Mouse (Mus musculus): ENCODE data around the gene Tspan4.
"Not testable (repeated sequence)": the region's sequence is repeated elsewhere in the genome, so short reads cannot be mapped to it uniquely, and the experiment has no call there.

Tspan4 gene

GRCm38 (mm10) chr7:141439140-141439679 is 35.8 kb upstream of the Tspan4 start:
- no peak for DNase-seq

GRCm38 (mm10) chr7:141439811-141440210 is 35.2 kb upstream of the Tspan4 start:
- DNase-seq: no peak

DNA sequence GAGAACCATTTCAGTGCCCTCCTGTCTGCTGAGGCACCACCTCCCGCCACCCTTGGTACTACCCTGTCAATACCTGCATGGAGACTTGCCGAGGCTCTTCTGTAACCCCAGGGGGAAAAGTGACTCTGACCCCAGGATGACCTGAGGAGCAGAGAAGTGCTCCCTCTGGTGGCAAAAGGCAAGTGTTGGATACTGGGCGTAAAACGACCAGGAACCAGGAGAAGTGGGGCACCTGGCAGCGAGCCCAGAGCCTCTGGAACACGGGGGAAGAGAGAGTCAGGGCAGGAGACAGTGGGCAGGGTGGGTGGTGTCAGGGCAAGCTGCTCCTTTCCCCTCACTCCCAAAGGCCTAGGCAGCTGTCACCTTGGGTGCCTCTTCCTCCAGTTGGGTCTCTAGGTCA is 34.4 kb upstream of the Tspan4 start:
- peak; percentile 76 to 83 for DNase-seq

DNA sequence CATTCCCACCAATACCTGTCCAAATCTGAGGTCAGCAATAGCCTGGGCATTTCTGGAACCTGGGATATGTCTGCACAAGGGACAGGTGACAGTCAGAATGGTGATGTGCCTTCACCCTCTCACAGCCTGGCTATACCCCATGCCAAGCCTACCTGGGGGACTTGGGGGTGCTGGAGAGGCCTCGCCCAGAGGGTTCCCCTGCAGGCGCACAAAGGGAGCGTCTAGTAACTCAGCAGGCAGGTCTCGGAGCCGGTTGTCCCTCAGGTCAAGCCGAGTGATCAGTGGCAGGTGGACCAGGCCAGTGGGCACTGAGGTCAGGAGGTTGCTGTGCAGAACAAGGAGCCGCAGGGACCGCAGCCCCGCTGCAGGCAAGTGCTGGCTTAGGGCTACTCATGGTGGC is 33.6 kb upstream of the Tspan4 start:
- DNase-seq: no peak

- DNase-seq: no peak
These were observed 32.8 kb upstream of the Tspan4 start for GRCm38 (mm10) chr7:141442199-141442598.

GRCm38 (mm10) chr7:141443081-141443821 is 31.8 kb upstream of the Tspan4 start:
- peak in 1 of 2 experiments; percentile 63 for DNase-seq

DNA sequence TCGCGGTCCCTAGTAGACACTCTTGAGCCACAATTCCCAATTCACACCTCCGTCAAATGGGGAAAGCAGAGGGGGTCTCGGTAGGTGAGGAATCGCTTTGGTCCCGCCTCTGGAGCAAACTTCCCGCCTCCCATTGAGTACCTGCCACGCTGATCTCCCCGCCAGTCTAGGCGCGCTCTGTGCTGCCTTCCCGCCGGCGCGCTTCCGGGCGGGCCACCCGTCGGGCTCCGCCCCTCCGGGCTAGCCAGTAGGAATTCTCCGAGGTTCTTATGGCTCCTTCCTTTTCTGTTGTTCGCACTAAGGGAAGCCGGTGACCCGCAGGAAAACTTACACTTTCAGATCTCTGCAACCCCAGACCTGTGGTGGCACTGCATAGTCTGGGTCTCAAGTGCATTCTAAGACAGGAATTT is 31.2 kb upstream of the Tspan4 start, which contains the start of gene Pidd1:
Pidd1 (minus strand) TSS at position 198 of the 410 bp plus-strand sequence.
- DNase-seq: peak; percentile 80 to 87

DNA sequence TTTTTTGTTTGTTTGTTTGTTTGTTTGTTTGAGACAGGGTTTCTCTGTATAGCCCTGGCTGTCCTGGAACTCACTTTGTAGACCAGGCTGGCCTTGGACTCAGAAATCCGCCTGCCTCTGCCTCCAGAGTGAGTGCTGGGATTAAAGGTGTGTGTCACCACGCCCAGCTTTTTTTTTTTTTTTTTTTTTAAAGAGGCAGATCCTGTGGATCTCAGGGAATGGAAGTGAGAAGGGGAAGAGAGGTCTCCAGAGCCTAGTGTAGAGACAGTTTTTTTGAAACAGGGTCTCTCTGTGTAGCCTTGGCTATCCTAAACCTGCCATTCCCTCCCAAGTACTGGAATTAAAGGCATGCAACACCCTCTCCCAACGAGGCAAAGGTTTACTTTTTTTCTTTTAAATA is 28.7 kb upstream of the Tspan4 start:
- not testable (repeated sequence) for DNase-seq

DNA sequence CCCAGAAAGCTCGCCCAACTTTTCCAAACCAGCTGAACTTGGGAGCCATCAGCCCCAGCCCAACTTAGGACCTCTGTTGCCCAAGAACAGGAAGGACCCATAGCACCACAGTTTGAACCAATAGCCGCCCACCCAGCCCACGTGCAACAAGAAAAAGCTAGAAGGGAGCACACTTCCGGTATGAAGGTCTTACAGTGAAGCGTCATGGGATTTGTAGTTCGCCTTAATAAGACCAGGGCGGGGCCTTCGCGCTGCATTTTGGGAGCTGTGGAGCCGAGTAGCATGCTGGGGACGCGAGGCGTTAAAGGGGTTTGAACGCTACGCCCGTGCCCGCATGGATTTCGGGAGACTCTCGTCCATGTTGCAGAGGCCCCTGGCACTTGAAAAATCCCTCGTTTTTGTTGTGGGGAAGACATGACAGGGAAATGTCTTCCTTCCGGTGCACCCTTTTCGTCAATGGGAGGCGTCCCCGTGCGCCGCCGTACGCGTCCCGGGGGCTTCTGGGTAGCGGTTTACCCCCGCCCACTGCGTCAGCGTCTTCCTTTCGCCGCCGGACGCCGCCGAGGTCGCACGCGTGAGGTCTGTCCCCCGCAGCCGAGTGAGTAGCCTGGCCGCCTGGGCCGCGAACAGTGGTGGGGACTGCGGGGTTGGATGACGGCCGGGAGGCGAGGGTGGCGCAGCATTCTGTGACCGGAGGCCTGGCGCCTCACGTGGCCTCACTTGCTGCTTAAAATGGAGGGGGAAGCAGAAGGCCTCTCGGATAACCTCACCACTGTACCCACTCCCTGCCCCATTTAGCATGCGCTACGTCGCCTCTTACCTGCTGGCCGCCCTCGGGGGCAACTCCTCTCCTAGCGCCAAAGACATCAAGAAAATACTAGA is 27.7 kb upstream of the Tspan4 start, which contains the start of gene Rplp2:
Rplp2 (plus strand) TSS at position 261 of the 882 bp plus-strand sequence.
- DNase-seq: peak; percentile 94 to 97

GRCm38 (mm10) chr7:141451928-141452327 is 23.1 kb upstream of the Tspan4 start:
- DNase-seq: no peak

DNA sequence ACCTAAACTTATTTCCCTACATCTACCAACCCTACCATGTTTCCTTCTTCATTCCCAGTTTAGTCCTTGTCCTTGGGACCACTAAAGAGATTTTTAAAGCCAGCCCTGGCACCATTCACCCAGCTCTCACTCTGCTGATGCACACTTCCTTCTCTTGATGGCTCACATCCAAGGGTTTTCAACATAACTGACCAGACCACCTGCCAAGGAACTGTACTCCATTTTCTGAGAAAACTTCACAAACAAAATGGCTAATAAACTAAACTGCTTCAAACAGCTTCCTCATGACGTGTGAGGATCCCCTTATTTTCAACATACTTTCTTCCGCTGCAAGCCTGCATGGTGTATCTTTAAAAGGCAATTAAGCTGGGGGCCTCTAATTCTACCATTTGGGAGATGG is 21.4 kb upstream of the Tspan4 start:
- DNase-seq: no peak

GRCm38 (mm10) chr7:141454967-141455551 is 20.0 kb upstream of the Tspan4 start, which contains the start of gene Pnpla2:
TSS of gene Pnpla2 (plus strand) at chr7:141455198.
- peak; percentile 98 to 99 for DNase-seq

DNA sequence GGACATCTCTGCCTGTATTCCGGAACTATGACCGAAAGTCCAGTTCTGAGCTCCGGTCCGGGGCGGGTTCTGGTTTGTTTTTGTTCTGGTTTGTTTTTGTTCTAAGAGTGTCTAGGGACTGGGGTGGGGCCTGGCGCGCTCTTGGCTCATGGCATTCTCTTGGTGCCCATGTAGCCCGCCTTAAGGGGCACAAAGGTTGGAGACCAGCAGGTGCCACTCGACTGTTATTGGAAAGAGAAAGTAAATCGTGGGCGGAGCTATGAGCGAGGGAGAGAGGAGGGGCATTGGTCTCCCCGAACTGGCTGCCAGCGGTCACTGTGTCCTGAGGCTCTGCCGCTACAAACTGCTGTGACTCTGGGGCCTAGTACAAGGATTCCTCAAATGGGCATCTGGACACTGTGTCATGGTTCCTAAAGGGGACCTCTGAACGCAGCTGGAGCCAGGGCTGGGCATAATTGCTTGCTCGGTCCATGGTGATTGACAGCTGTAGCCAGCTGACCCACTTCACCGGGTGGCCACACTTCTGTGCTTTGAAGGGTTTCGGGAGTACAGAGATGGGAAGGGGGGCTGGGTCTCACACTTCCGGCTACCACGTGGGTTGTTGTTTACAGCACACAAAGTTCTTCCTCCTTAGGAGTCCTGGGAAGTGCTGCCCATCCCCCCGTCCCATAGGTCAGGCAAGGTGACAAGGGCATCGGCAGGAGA is 19.3 kb upstream of the Tspan4 start:
- DNase-seq: peak; percentile 74 to 84

GRCm38 (mm10) chr7:141456739-141457138 is 18.3 kb upstream of the Tspan4 start:
- DNase-seq: no peak

DNA sequence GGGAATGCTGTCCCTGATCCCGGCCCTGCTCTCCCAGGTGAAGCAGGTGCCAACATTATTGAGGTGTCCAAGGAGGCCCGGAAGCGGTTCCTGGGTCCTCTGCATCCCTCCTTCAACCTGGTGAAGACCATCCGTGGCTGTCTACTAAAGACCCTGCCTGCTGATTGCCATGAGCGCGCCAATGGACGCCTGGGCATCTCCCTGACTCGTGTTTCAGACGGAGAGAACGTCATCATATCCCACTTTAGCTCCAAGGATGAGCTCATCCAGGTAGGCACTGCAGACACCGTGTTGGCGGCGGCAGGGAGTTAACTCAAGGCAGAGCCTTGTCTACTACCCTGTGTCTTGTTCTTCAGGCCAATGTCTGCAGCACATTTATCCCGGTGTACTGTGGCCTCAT is 17.8 kb upstream of the Tspan4 start:
- no peak for DNase-seq

GRCm38 (mm10) chr7:141457986-141458660 is 16.9 kb upstream of the Tspan4 start:
- DNase-seq: peak; percentile 74 to 80

- no peak for DNase-seq
These were observed 16.4 kb upstream of the Tspan4 start for GRCm38 (mm10) chr7:141458661-141459060.

GRCm38 (mm10) chr7:141459301-141459711 is 15.7 kb upstream of the Tspan4 start:
- DNase-seq: no peak

DNA sequence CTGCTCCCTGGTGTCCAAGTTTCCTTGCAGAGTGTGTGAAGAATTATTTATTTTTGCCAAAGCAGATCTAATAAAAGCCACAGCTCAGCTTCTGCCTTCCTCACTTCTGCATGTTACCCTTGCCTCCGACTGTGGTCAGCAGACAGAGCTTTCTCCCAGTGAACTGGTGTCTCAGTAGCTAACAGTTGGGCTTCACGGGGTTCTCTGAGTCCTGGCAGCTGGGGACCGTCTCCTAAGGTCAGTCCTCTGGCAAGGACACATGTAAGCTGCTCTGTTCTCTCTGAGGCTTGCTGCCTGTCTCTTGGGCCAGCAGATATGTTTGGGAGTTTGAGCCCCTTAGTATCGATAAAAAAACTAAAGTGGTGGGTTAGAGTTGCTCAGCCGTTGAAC is 15.0 kb upstream of the Tspan4 start:
- DNase-seq: peak; percentile 52 to 60

DNA sequence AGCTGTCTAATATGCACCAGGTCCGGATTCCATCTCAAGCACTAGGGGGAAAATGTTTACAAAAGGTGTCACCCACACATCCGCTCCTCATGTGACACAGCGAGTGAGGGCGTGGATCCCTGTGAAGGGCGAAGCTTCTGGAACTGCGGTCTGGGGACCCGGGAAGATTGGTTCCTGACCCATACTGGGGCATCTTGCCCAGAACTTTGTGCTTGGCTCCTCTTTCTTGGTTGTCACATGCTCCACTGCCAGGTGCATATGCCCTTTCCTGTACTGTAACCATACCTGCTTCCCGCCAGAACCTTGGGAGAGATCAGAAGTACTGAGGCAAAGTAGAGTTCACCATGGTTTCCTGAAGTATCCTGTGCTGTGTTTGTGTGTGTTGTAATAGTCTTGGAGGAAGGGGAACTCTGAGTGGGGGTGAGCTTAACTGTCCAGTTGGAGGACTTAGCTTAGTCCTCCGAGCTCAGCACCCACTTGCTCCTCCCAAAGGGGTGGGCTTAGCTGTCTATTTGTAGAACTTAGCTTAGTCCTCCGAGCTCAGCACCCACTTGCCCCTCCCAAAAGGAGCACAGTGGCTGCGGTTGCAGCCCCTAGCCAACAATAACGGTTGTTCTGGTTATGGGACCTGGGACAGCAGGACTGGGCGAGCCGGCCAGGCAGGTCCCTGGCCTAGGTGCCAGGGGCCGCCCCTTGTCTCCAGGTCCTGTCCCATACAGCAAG is 14.5 kb upstream of the Tspan4 start, which contains the start of gene Cracr2b:
Cracr2b (plus strand) TSS at position 704 of the 723 bp plus-strand sequence.
- DNase-seq: no peak
